Mouse (Mus musculus) heart, embryonic 13.5 days (tissue): ENCODE measurements around the gene Ftcd. TPM values are rescaled to one million over a fixed set of nuclear protein-coding genes. Genes with fewer than 3 reads are reported as not detected.

Experiments used
- ATAC-seq: fragments of 200-750 bp; cut with Nextera tagmentation; 2 replicates; pipeline ENCODE4 v1.8.0; 2017; ENCODE audit warnings: moderate TSS enrichment; ENCODE audit not compliant: insufficient number of reproducible peaks, low FRiP score, low TSS enrichment; ENCODE audit errors: extremely low read depth
- H3K27ac ChIP-seq: fragments of 300-500 bp; sonication (generic); replicated peaks from 2 replicates; pipeline ENCODE4 v1.5.1; 2015; ENCODE audit warnings: moderate library complexity, mild to moderate bottlenecking, inconsistent platforms
- H3K27me3 ChIP-seq: fragments of 300-500 bp; sonication (generic); replicated peaks from 2 replicates; pipeline ENCODE4 v1.6.1; 2015; ENCODE audit warnings: mild to moderate bottlenecking, inconsistent platforms
- H3K36me3 ChIP-seq: fragments of 300-500 bp; sonication (generic); 2 replicates; pipeline ENCODE4 v1.6.1; 2015; ENCODE audit warnings: mild to moderate bottlenecking, inconsistent platforms
- H3K4me1 ChIP-seq: fragments of 300-500 bp; sonication (generic); 2 replicates; pipeline ENCODE4 v1.6.1; 2015; ENCODE audit warnings: inconsistent platforms
- H3K4me2 ChIP-seq: fragments of 300-500 bp; sonication (generic); 2 replicates; pipeline ENCODE4 v1.6.1; 2015; ENCODE audit warnings: inconsistent platforms, mild to moderate bottlenecking, moderate library complexity
- H3K4me3 ChIP-seq: fragments of 300-500 bp; sonication (generic); 2 replicates; pipeline ENCODE4 v1.5.1; 2015; ENCODE audit warnings: moderate library complexity, mild to moderate bottlenecking, inconsistent platforms
- H3K9ac ChIP-seq: fragments of 300-500 bp; sonication (generic); 2 replicates; pipeline ENCODE4 v1.6.1; 2015; ENCODE audit warnings: inconsistent platforms, mild to moderate bottlenecking, moderate library complexity
- H3K9me3 ChIP-seq: fragments of 300-500 bp; sonication (generic); 2 replicates; pipeline ENCODE4 v1.6.1; 2016; ENCODE audit warnings: inconsistent platforms
- WGBS: fragments of 180-500 bp; shearing (Covaris S2); methylation state at CpG from one replicate; pipeline ENCODE4 v1.1.7; 2015; ENCODE audit warnings: mixed read lengths; 5-methylcytosine and 5-hydroxymethylcytosine counted together
- polyA plus RNA-seq: library from polyadenylated mRNA; unstranded; fragments of >200 nt; fragmentation: Nextera tagmentation; extraction: Ambion mirVana; gene quantifications from 2 replicates; pipeline ENCODE4 v1.2.1, GENCODE M21; 2015

Gene Ftcd
- polyA plus RNA-seq, 1 experiment from 2014 or later = 3.0 TPM

DNA sequence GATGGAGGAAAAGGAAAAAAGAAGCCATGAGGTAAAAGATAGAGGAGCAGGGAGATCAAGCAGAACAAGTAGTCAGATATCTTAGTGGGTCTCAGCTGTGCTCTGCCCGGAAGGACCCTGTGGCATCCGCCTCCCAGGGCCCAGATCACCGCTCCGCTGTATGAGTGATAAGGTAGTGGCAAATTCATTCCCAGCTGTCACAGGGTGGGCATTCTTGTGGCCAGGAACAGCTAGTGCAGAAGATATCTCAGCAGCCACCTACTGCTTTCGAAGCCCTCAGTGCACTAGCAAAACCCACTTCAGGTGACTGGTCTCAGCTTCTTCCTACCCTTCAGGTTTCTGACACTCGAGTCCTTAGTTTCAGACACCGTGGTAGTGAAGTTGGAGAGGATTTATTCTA is 37.0 kb downstream of the Ftcd start:
- no peak overlapping the region for H3K4me3 ChIP-seq
- ATAC-seq = no peak
- H3K36me3 ChIP-seq = peaks cover 67% of the 10 kb centered on the region
- H3K4me2 ChIP-seq = no peak overlapping the region
- H3K27me3 ChIP-seq = no peaks in the 10 kb centered on the region
- no peaks in the 10 kb centered on the region for H3K9me3 ChIP-seq
- no peak overlapping the region; the same call in 1 of the 2 replicates for H3K27ac ChIP-seq
- H3K4me1 ChIP-seq = peaks cover 11% of the 10 kb centered on the region
- H3K9ac ChIP-seq = no peak overlapping the region; the same call in 1 of the 2 replicates
- WGBS = 52% methylated on average over 7 of the region's 7 CpGs

DNA sequence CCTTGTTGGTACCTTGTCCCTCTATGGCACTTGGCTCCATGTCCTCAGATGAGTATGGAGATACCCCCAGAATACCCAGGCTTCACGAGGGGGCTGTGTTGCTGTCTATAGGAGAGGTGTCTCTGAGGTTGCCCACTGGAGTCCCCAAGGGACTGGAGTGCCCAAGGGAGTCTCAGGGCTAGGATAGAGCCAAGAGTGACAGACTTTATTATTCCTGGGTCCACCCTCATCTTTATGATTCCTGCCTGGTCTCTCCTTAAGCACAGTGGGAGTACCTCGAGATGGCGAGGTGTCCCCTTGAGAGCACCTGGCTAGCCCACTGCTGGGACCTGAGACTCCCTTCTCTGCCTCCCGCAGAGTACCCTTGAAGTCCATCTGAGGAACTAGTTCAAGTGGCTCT is 47.0 kb downstream of the Ftcd start:
- H3K27ac ChIP-seq = no peak overlapping the region
- H3K4me3 ChIP-seq = peak overlapping the region; percentile 60
- no peaks in the 10 kb centered on the region for H3K27me3 ChIP-seq
- ATAC-seq = no peak
- peaks cover 2% of the 10 kb centered on the region; the same call in 1 of the 2 replicates for H3K36me3 ChIP-seq
- H3K4me2 ChIP-seq = peak overlapping the region; percentile 71
- peaks cover 29% of the 10 kb centered on the region for H3K4me1 ChIP-seq
- WGBS = 71% methylated on average over 4 of the region's 4 CpGs
- peak overlapping the region; percentile 85 for H3K9ac ChIP-seq
- no peaks in the 10 kb centered on the region for H3K9me3 ChIP-seq

DNA sequence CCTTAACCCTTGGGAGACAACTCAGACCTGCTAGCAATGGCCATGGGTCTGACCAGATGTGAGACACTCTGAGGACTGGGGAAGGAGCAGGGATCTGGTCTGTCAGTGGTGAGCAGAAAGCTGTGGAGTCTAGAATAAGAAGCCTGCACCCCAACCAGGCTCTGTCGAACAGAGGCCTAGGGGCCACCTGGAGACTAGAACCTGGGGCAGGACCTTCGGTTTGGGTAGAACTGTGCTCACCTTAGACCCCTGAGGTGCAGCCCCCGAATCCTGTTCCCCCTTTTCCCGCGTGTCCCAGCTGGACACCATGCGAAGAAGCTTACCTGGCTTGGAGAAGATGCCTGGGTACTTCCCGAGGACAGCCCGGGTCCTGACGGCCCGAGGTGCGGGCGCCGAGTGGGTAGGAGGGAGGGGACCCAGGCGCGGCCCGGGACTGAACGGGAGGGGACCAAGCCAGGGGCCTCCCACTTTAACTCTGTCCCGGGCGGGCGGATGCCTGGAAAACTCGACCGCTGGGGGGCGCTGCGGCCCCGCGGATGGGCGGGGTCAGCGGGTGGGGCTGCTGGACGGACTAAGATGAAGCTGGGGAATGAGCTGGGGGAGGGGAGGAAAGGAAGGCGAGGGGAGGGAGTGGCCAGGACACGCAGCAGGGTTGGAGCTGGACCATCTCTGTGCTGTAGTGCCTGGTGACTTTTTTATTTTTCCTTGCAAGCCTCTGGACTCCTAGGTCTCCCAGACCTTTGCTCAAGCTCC is 47.7 kb downstream of the Ftcd start, which contains the start of gene Col6a2:
Col6a2 (minus strand) TSS at position 703 of the 753 bp plus-strand sequence.
- WGBS = 3% methylated on average over 30 of the region's 31 CpGs
- Histone ChIP-seq H3K4me2 (peak within 1 kb of the TSS; percentile 71), H3K27me3 (no peaks in the 10 kb centered on the region), H3K36me3 (peaks cover under 1% of the 10 kb centered on the region; the same call in 1 of the 2 replicates), H3K4me3 (peak within 1 kb of the TSS; percentile 60), H3K27ac (peak within 1 kb of the TSS; percentile 46), H3K4me1 (peaks cover 29% of the 10 kb centered on the region), H3K9ac (peak within 1 kb of the TSS; percentile 85), H3K9me3 (no peaks in the 10 kb centered on the region)
- peak; percentile 75 for ATAC-seq

DNA sequence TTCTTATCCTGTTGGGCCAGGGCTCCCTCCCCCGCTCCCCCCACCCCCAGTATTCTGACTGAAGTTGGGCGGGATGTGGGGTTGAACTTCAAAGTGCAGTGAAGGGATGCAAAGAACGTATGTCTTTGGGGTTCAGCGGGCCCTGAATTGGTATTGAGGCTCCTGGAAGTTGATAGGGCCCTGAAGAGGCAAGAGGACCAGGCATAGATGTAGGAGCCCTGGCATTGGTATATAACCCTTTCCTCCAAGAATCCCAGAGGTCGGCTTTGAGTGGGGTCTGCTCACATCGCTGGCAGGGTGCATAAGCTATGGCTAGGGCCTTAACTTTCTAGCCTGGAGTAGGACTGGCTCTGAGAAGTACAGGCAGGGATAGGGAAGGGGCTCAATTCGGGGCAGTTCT is 48.3 kb downstream of the Ftcd start:
- peak overlapping the region; percentile 60 for H3K4me3 ChIP-seq
- H3K4me1 ChIP-seq = peaks cover 29% of the 10 kb centered on the region

DNA sequence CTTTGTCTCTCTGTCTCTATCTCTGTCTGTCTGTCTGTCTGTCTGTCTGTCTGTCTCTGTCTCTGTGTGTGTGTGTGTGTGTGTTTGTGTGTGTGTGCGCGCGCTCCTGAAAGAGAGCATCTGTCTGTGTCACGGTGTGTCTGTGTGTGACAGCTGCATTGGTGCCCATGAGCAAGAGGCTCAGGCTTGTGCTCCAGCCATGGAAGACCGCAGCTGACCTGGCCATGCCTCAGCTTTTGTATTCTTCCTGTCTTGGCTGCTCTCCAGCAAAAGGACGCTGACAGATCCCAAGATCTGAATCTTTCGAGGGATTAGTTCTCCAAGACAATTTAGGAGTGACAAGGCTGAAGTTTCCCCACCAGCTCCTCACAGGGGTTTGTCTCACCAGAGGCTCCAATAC is 49.5 kb downstream of the Ftcd start:
- H3K27ac ChIP-seq = no peak overlapping the region

More for the DNA sequence above, 48.3 kb downstream of the Ftcd start:
- H3K9me3 ChIP-seq = no peaks in the 10 kb centered on the region
- H3K27ac ChIP-seq = peak overlapping the region; percentile 46
- 0 out of 2 replicates have a peak, but pooled peaks have one; percentile 23 for ATAC-seq
- H3K9ac ChIP-seq = peak overlapping the region; percentile 85
- H3K4me2 ChIP-seq = peak overlapping the region; percentile 71
- no peaks in the 10 kb centered on the region for H3K36me3 ChIP-seq
- no peaks in the 10 kb centered on the region for H3K27me3 ChIP-seq
- WGBS = 14% methylated on average over 7 of the region's 7 CpGs

DNA sequence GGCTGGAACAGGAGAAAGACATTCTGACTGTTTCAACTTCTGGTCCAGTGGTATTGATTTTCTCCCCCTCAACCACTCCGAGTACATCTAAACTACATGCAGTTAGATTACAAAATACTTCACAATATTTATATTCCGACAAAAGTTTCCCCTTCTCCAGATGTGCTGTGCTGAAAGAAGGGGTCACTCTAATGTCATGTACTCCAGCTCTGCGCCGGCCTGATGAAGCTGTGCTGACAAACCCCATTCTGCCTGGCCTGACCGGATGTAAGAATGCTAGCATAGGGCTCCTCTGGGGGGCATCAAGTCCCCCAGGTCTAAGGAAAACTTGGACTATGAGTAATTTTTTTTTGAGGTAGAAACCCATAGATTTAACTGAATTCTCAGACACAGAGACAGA is 52.3 kb downstream of the Ftcd start:
- no peak for ATAC-seq
- H3K27ac ChIP-seq = no peak overlapping the region
- no peaks in the 10 kb centered on the region for H3K36me3 ChIP-seq
- peaks cover 15% of the 10 kb centered on the region for H3K4me1 ChIP-seq
- H3K27me3 ChIP-seq = no peaks in the 10 kb centered on the region
- H3K9ac ChIP-seq = no peak overlapping the region
- WGBS = 75% methylated on average over 5 of the region's 5 CpGs
- no peaks in the 10 kb centered on the region for H3K9me3 ChIP-seq
- no peak overlapping the region for H3K4me2 ChIP-seq
- H3K4me3 ChIP-seq = no peak overlapping the region

More for the DNA sequence above, 49.5 kb downstream of the Ftcd start:
- Histone ChIP-seq H3K4me3 (no peak overlapping the region), H3K27me3 (no peaks in the 10 kb centered on the region), H3K4me1 (peaks cover 29% of the 10 kb centered on the region), H3K4me2 (no peak overlapping the region), H3K9ac (no peak overlapping the region), H3K36me3 (no peaks in the 10 kb centered on the region), H3K9me3 (no peaks in the 10 kb centered on the region)
- ATAC-seq = no peak
- 64% methylated on average over 7 of the region's 7 CpGs for WGBS

DNA sequence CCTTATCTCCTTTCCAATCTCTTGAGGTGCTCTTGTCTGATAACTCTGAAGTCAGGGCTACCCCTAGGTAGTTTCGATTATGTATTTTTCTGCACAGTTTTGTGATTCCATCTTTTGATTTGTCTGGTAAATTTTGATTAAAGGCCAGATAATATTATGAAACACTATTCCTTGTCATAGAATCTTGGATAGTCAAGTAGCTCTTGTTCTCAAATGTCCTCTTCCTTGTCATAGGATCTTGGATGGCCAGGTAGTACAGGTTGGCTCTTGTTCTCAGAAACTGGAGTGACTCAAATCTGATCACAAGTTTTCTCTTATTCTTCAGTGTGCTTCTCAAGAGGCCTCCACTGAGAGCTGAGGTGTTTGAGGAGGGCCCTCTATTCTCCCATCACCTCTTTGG is 55.2 kb downstream of the Ftcd start:
- Histone ChIP-seq H3K27me3 (no peaks in the 10 kb centered on the region), H3K4me1 (peaks cover 13% of the 10 kb centered on the region), H3K9me3 (no peaks in the 10 kb centered on the region), H3K4me3 (no peak overlapping the region), H3K9ac (no peak overlapping the region), H3K36me3 (no peaks in the 10 kb centered on the region), H3K4me2 (no peak overlapping the region), H3K27ac (no peak overlapping the region)
- 89% methylated on average over 1 of the region's 1 CpGs for WGBS
- no peak for ATAC-seq

DNA sequence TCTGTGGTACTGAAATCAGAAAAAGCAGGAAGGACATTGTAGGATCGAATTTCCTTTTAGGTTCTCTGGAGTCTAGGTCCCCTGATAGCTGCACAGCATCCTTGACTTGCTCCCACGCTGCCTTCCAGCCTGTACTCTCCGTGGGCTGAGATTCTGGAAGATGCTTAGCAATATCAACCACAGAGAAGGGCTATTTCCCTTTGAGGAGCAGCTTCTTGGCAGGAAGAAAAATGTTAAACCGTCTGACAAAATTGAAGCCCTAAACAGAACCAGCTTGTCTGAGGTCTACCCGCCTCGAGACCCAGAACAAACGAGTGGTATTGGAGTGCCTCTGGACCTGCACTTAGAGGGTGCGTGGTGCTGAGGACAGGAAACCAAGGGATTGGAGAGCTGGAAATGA is 57.2 kb downstream of the Ftcd start:
- H3K27ac ChIP-seq = no peak overlapping the region
- WGBS = 62% methylated on average over 8 of the region's 8 CpGs
- H3K9ac ChIP-seq = no peak overlapping the region
- no peak overlapping the region for H3K4me2 ChIP-seq
- H3K36me3 ChIP-seq = no peaks in the 10 kb centered on the region
- no peak overlapping the region for H3K4me3 ChIP-seq
- no peaks in the 10 kb centered on the region for H3K27me3 ChIP-seq
- ATAC-seq = no peak; the same call in 1 of the 2 replicates
- H3K9me3 ChIP-seq = no peaks in the 10 kb centered on the region
- peaks cover 21% of the 10 kb centered on the region for H3K4me1 ChIP-seq

DNA sequence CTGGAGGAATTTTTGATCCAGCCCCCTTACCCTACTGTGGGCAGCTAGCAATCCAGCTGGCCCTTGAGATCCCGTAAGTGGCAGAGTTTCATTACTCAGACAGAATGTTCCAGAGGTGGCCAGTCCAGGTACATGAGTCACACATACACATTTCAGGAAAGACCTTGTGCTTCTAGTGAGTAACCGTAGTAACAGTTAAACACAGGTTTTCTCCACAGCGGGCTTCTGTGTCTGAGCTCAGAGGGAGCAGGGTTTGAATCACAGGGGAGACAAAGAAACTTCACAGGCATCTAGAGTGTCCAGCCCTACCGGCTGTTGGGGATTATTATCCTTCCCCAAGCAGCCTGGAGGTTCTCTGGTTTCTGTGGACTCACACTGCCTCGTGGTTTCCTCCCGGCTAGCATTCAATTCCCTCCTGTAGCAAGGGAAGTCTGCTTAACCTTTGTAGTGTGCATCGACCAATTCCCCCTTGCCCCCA is 58.7 kb downstream of the Ftcd start:
- Histone ChIP-seq H3K9me3 (no peaks in the 10 kb centered on the region), H3K4me3 (no peak overlapping the region), H3K4me2 (no peak overlapping the region), H3K27me3 (no peaks in the 10 kb centered on the region), H3K9ac (0 out of 2 replicates have a peak overlapping the region, but pooled peaks have one; percentile 33), H3K27ac (peak overlapping the region; percentile 16; the same call in 1 of the 2 replicates), H3K4me1 (peaks cover 21% of the 10 kb centered on the region), H3K36me3 (no peaks in the 10 kb centered on the region)
- WGBS = 56% methylated on average over 7 of the region's 7 CpGs
- no peak for ATAC-seq

DNA sequence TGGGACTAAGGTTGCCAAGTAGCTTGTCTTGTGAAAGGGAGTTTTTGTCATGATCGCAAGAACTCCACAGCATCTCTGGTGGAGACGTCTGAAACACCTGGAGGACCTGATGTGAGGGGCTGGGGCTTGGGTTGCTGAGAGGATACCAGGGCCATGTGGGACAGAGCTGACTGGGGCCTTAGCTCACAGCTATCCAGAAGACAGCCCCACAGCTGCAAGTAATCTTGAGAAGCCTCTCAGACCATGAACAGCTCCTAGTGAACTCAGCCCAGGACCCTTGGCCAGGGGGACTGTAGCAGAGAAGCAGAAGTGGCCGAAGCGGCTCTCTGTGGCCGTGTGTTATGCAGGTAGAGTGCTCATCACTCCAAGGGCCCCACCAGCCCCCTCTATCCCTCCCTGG is 59.1 kb downstream of the Ftcd start:
- Histone ChIP-seq H3K9ac (0 out of 2 replicates have a peak overlapping the region, but pooled peaks have one; percentile 33), H3K9me3 (no peaks in the 10 kb centered on the region), H3K4me2 (no peak overlapping the region), H3K27me3 (no peaks in the 10 kb centered on the region), H3K27ac (peak overlapping the region; percentile 16; the same call in 1 of the 2 replicates), H3K36me3 (no peaks in the 10 kb centered on the region), H3K4me1 (peaks cover 21% of the 10 kb centered on the region), H3K4me3 (no peak overlapping the region)
- no peak for ATAC-seq
- 64% methylated on average over 5 of the region's 5 CpGs for WGBS

DNA sequence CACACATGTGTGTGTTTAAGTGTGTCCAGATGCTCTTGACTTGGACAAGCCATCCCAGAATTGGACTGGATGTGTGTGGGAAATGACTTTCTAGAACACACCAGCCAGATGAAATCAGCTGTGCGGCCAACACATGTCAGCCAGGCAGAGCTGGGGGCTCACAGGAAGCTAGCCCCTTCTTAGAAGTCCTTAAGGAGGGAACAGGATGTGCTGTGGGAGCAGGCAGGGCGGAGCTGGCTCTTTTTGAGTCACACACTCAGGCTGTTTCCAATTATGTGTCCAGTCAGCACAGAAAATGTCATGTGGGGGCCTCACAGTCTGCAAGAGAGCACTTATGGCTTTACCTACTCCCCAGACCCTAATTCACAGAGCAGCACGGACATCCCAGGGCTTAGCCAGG is 60.6 kb downstream of the Ftcd start:
- H3K27ac ChIP-seq = peak overlapping the region; percentile 26; the same call in 1 of the 2 replicates
- no peak for ATAC-seq
- H3K36me3 ChIP-seq = no peaks in the 10 kb centered on the region
- 54% methylated on average over 3 of the region's 3 CpGs for WGBS
- no peak overlapping the region for H3K4me3 ChIP-seq
- H3K9me3 ChIP-seq = no peaks in the 10 kb centered on the region
- H3K4me2 ChIP-seq = no peak overlapping the region
- H3K27me3 ChIP-seq = no peaks in the 10 kb centered on the region
- no peak overlapping the region for H3K9ac ChIP-seq
- H3K4me1 ChIP-seq = peaks cover 21% of the 10 kb centered on the region
